Mouse (Mus musculus): Measurements from ENCODE around the gene Gm17416. TPM values are rescaled to one million over a fixed set of nuclear protein-coding genes. Genes with fewer than 3 reads are reported as not detected.

The Gm17416 gene
- not detected for total RNA-seq (2021)
- long read RNA-seq, experiment 1: 0 reads
- long read RNA-seq, experiment 2: 0 reads

DNA sequence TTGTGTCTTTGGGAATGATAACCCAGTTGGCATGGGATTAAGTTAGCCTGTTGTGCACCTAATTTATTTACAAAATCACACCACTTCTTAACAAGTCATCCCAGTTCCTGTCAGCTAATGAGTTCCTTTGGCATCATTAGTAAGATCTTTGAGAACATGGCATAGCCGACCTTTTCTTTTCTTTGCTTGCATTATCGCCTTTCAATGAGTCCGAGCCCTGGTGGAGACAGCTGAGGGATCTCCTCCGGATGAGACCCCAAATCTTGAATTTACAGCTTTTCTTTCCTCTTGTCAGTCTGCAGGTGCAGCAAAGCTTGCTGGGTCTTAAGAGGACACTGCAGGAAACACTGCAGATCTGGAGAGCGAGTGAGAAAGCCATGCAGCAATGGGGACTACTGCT lies at the start of gene Gm17416:
TSS of gene Gm17416 (plus strand) at position 301 of the 400 bp plus-strand sequence.
- no peak for DNase-seq (ENCODE audit: low spot score in 2 of 2)

- DNase-seq (ENCODE audit: low spot score in 2 of 2): no peak
These were observed 29.0 kb upstream of the Gm17416 start, which contains the start of gene Defb29 for GRCm38 (mm10) chr2:152539944-152540710. Defb29 (minus strand) TSS chr2:152540098.

DNA sequence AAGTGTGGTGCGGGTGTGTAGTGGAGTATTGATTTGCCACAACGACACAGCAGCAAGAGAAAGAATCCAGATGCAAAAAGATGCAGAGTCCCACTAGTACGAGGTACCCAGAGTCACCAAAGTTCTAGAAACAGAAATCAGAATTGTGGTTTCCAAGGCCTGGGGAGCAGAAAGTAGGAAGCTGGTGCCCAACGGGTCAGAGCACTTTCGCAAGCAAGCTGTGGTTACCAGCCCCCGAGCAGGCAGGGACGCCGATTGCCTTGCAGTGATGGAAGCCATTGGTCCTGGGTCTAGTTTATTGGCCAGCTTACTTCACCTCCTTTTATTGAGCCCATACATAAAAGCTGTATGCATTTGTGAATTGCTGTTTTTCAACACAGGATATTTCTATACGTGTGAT lies 27.2 kb upstream of the Gm17416 start:
- no peak for DNase-seq (ENCODE audit: low spot score in 2 of 2)

GRCm38 (mm10) chr2:152542897-152543296 lies 26.2 kb upstream of the Gm17416 start:
- DNase-seq (ENCODE audit: low spot score in 2 of 2): no peak

DNA sequence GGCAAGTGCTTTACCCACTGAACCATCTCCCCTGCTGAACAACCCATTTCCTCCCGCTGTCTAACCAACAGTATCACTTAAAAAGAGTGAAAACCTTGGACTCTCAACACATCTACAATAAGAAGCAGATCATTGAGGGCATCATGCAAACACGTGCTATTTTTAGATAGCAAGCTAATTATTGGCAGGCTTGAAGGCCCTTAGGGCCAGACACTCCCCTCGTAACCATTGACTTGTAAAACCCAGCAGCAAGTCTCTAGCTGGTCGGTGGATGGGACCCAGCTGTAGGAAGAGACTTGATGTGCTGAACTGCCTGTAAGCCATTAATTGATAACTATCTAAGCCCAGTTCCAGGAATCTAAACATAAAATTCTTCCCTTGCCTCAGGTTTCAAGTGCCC lies 25.7 kb upstream of the Gm17416 start:
- no peak for DNase-seq (ENCODE audit: low spot score in 2 of 2)

DNA sequence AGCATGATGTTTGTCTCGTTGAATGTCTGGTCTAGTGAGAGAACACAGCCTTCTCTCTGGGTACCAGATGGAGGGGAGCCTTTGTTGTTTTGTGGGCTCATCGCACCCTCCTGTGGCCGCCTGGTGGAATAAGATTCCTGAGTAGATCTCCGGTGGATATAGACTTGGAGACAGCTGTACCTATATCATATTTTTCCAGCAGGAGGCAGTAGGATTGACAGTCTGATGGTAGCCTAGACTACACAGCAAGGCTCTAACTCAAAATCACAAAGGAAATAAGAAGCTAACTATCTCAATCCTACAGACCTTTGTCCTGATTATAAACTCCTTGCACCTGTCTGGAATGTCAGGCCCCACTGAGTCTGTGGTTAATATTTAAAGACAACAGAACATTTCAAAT lies 24.4 kb upstream of the Gm17416 start:
- peak; percentile 24 to 29 for DNase-seq (ENCODE audit: low spot score in 2 of 2)

- no peak for DNase-seq (ENCODE audit: low spot score in 2 of 2)
These were observed 21.0 kb upstream of the Gm17416 start for GRCm38 (mm10) chr2:152548124-152548523.

DNA sequence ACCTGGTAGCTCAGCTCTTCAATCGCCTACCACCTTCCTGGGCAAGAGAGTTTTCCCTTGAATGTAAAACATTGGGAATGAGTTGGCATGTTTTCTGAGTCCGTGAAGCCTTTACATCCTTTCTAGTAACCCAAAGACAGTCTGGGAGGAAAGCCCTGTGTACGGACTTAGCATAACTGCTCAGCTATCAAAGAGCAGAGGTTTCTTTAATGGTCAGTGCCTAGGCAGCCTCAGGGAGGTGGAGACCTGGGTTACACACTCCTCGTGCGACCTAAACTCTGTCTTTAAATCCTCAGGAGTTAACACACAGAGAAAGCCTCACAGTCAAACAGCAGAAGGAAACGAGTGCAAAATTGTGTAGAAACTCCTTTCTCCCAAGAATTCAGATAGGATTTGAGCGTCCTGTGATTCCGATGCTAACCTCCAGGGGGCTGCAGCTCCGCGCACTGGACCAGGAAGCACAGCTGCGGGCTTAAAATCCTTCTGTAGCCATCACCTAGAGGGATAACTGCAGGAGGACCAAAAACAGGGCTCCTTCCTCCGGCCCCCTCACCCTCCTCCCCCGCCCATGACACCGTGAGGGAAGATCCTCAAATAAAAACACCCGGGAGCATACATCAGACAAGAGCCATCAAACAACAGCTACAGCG lies 15.2 kb upstream of the Gm17416 start:
- peak; percentile 53 to 64 for DNase-seq (ENCODE audit: low spot score in 2 of 2)

- DNase-seq (ENCODE audit: low spot score in 2 of 2): no peak
These were observed 12.5 kb upstream of the Gm17416 start for GRCm38 (mm10) chr2:152556655-152557054.

DNA sequence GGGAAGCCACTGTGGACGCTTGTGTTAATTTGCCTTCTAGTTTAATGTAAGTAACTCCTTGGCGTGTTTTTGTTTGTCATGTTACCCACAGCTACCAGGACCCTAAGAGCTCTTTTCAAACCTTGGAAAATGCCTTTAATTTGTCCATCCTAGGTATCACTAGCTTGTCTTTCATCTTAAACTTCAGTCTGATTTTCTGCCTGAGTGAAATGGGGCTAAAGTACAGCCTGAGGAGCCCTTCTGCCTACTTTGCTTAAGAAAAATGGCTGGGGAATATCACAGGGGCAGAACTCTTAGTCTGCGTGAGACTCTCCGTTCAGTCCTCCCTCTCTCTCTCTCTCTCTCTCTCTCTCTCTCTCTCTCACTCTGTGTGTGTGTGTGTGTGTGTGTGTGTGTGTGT lies 743 bp downstream of the Gm17416 start:
- no peak for DNase-seq (ENCODE audit: low spot score in 2 of 2)

DNA sequence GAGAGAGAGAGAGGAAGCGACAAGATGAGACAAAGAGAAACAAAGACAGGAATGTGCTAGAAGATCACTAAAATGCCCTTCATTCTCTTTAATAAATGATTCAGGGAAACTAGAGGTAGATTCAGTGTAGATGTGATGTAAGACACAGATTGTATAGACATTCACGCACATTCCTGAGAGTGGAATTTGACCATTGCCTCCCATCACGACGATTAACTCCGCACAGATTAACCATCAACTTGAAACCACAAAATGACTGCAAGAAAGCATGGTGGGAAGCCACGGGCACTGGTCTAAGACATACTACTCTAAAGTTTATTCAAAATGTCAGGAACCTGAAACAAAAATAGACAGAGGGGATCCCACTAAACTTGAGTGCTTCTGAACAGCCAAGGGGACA lies 1.2 kb downstream of the Gm17416 start:
- no peak for DNase-seq (ENCODE audit: low spot score in 2 of 2)

DNA sequence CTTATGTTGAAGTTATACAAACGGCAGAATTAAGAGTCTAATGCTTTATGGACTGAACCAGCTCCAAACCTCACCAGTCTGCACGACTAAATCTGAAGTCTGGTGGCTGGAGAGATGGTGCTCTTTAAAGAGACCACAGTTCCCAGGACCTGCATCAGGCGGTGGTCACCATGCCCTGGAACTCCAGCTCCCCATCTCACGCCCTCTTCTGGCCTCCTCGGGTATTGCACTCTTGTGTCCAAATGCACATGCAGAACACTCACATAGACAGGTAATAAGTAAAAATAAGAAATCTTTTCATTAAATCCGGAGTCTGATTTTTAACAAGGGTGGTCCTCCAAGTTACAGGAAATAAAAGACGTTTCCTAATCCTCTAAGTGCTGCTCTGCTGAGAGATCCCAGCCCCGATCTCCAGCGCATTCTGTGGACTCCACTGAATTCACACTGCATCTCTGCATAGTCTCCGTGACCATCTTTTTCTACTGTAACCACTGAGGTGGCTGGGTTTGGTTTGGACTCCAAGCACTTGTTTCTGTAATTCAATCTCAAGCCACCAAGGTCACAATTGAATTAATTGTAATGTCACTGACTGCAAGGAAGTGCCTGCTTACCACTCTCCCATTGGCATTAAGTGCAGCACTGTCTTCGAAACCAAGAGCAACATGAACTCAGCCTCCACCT lies 3.1 kb downstream of the Gm17416 start, which contains the start of gene Defb21:
TSS of gene Defb21 (plus strand) at position 631 of the 681 bp plus-strand sequence.
- DNase-seq (ENCODE audit: low spot score in 2 of 2): no peak

- no peak for DNase-seq (ENCODE audit: low spot score in 2 of 2)
These were observed 4.3 kb downstream of the Gm17416 start for GRCm38 (mm10) chr2:152573484-152573883.

GRCm38 (mm10) chr2:152580107-152580506 lies 11.0 kb downstream of the Gm17416 start, which contains the start of gene Defb19:
Defb19 (minus strand) TSS chr2:152580312.
- DNase-seq (ENCODE audit: low spot score in 2 of 2): no peak

DNA sequence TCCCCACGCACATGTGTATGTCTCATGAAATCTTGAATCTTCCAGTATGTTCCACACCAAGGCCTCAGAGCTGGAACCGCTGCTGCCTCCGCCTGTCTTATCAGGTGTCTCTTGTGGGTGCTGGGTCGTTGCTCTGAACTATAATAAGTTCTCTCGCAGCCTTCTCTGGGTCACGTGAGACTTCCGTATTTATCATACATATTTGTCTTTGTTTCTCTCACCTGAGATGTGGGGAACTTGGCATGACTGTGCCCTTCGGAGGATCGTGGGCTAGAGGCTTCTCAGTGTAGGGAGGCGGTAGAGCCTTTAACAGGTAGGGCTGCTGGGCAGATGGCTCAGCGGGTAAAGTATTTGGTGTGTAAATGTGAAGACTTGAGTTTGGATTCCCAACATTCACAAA lies 11.5 kb downstream of the Gm17416 start:
- DNase-seq (ENCODE audit: low spot score in 2 of 2): no peak

DNA sequence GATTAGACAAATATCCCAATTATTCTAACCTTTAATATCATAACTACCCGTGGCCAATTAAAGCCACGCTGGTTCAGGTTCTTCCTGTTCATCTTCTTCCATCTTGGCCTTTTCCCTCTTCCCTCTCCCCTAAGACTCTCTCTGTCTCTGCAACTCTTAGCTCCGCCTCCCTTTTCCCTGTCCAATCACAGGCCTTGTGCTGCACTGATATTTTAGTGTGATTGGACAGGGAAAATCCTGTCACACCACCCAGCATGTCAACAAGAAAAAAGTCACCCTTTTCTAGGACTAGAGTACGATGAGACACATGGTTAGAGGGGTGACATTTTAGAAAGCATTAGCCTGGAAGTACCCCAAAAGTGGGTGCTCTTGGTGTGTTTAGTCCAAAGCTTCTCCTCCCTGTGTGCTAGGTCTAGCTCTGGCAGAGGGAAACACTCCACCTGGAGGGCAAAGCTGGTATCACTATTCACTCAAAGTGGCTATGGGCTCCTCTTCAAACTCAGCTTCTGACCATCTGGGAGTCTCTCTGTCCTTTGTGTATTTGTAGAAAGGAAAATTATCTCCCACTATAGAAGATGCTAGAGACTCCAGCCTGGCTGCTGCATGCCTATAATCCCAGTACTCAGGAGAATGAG lies 17.9 kb downstream of the Gm17416 start:
- DNase-seq (ENCODE audit: low spot score in 2 of 2): peak in 1 of 2 experiments; percentile 31

GRCm38 (mm10) chr2:152588450-152588849 lies 19.3 kb downstream of the Gm17416 start:
- DNase-seq (ENCODE audit: low spot score in 2 of 2): no peak

DNA sequence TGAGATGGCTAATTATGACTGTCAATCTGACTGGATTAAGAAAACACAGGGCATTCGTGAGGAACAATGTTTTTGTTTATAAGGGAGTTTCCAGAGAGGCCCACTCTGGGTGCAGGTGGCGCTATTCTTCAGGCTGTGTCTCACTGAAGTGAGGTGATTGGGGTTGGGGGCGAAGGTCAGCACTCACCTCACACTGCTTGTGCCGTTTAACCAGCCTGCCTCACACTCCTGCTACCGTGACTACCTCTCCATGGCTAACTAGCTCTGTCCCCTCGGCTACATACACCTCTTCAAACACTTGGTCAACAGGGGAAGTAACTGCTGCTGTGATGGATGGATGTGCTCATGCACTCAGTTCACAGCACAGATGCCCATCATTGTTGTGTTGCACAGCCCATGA lies 19.9 kb downstream of the Gm17416 start:
- no peak for DNase-seq (ENCODE audit: low spot score in 2 of 2)

GRCm38 (mm10) chr2:152599299-152599698 lies 30.2 kb downstream of the Gm17416 start, which contains the start of gene Defb45:
Defb45 (minus strand) TSS chr2:152599399.
- DNase-seq (ENCODE audit: low spot score in 2 of 2): no peak

DNA sequence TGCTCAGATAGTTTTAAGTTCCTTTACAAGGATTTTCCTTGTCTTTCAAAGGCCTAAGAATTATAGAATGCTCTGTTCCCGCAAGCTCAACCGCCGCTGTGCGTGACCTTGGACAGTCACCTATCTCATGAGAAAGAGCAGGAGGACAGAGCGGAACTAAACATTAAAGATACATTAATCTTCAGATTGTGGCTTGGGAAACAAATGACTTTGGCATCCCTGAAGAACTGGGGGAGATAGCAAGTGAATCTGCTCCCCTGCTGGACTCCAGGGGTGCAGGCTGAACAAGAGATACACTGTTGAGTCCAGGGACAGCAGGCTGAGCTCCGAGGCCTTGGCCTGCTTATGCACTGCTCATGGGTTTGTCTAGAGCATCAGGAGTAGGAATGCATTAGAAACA lies 30.9 kb downstream of the Gm17416 start:
- DNase-seq (ENCODE audit: low spot score in 2 of 2): peak in 1 of 2 experiments; percentile 12

All from adrenal gland, adult 18-20 months (tissue).